Mouse (Mus musculus) gastrocnemius, adult 8-10 months (tissue): ENCODE measurements at regions not wholly inside any gene's neighbourhood (a gene's known extent, or its start where the extent isn't known, plus 50 kb on each side); places are given as distances from the start of the nearest gene placed in this dataset.

ENCODE experiments used
- DNase-seq, 2 experiments: peaks; one replicate each; pipeline ENCODE4 v3.0.0; 2022; ENCODE audit warnings: low spot score in 2 of 2

DNA sequence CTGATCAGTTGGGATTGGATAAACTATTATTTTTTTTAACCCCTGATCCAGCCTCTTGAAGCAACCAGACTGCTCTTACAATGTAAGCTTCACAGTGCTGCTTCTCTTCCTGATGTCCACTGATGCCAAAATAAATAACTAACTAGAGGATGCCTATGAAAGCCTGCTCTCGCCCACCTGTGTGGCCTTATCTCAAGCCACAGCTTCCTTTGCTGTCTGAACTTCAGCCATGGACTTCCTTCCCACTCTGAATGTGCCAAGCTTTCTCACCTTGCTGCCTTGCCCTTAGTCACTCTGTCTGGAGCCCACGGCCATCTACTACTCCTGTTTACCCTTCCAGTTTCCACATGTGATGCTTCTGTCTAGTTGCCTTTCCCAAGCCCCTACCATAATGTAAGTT is 559.6 kb downstream of the Dhx35 start:
- no peak for DNase-seq

- DNase-seq = no peak
Observed at GRCm38 (mm10) chr2:159356503-159356902, 561.9 kb downstream of the Dhx35 start.

GRCm38 (mm10) chr2:159361371-159361770 is 566.8 kb downstream of the Dhx35 start:
- no peak for DNase-seq

DNA sequence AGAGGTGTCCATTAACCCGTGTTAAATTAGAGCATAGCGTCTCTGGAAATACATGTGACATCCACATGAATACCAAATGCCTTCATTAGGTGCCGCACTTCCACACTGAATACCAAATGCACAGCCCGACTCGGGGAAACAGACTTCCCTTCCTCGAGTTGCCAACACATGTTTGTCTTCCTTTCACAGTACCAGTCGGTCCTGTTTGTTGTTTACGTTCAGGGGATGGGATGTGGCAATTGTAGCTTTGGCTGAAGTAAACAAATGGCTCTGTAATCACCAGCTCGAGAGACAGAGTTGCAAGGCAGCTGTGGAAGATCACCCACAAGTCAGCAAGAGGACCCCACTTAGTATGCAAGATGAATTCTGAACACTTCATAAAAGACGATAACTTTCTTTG is 598.3 kb downstream of the Dhx35 start:
- no peak for DNase-seq

GRCm38 (mm10) chr2:159401421-159402100 is 607.0 kb downstream of the Dhx35 start:
- no peak for DNase-seq

GRCm38 (mm10) chr2:159404940-159405339 is 610.3 kb downstream of the Dhx35 start:
- no peak for DNase-seq

GRCm38 (mm10) chr2:159414599-159414998 is 620.0 kb downstream of the Dhx35 start:
- no peak for DNase-seq

- DNase-seq = no peak
Observed at GRCm38 (mm10) chr2:159418371-159418940, 623.8 kb downstream of the Dhx35 start.

DNA sequence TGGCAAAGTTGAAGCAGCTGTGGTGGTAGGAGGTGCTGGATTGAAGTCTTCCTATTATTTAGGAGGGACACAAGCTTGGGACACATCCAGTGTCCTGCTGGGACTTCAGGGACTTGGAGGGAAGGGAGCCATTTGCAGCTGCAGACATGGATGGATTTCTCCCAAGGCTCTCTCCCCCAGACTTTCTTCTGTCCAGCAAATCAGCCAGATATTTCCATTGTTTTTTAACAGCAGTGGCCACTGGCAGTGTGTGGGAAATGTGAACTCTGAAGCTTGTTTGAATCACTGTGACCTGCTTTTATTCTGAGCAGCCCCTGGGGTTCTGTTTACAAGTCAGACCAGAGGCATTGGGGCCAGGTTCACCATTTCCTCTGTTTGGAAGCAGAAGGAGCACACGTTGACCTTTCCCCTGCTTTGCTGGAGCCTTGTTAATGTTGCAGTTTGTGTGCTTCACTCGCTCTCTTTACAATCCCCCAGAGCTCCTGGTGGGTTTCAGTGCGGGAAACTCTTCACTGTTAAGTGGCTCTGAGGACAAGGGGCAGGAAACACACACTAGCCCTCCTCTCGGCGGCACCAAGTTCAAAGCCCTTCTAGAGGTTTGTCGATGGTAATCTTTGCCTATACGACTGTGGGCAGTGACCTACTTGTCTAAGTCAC is 627.8 kb downstream of the Dhx35 start:
- DNase-seq = peak; percentile 50 to 58

GRCm38 (mm10) chr2:159428201-159428600 is 633.6 kb downstream of the Dhx35 start:
- no peak for DNase-seq

- no peak for DNase-seq
Observed at GRCm38 (mm10) chr2:159430577-159431329, 636.1 kb downstream of the Dhx35 start.

DNA sequence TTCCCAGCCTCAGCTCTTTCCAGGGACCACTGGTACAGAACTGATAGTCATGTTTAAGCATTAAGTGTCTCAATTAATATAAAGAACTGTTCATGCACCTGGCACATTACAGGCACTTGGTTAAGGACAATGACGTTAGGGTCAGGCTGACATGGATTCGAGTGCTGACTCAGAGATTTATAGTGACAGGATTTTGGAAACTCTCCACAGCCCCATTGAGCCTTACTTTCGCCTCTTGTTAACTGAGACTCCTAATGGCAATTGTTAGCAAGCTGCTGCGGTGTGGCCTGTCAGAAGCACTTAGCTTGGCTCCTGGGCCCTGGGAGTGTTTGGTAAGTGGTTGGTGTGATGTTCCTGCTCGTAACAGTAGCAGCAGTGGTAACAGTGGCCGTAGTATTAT is 644.4 kb downstream of the Dhx35 start:
- no peak for DNase-seq

- DNase-seq = no peak
Observed at GRCm38 (mm10) chr2:159443581-159443980, 649.0 kb downstream of the Dhx35 start.

GRCm38 (mm10) chr2:159446434-159446833 is 651.8 kb downstream of the Dhx35 start:
- DNase-seq = no peak

GRCm38 (mm10) chr2:159446886-159447285 is 652.3 kb downstream of the Dhx35 start:
- no peak for DNase-seq

DNA sequence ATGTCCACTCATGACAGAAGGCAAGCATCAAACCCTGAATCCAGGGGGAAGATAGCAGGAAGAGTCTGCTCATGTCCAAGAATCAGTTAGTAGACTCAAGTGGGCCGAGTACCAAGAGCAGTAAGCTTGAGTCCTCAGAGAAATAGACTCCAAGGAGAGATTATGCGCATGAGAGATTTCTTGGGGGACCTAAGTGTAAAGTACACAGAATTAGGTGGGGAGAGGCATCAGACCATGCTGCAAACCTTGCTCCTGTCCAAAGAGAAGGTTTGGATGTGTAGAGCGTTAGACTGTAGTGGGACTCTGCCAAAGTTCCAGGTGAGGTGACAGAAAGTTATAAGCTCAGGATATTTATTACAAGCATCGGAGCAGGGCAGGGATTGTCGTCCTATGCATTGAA is 654.4 kb downstream of the Dhx35 start:
- DNase-seq = no peak

DNA sequence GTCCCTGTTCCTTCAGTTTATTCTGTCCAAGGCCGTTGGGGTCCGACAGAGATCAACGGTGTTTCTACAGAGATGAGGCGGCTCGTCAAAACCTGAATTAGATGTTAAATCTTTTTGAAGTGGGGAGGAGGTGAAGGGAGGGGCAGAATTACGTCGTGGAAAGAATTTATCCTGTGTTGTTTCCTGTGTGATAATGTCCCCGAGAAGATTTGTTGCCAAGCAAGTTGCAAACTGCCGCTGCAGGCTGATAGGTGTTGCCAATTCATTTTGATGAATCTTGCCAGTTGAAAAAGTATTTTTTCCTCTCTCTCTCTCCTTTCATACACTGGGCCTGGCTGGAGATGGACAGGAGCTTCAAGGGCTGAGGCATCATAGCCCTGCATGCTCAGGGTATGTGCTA is 656.8 kb downstream of the Dhx35 start:
- DNase-seq = no peak

- no peak for DNase-seq
Observed at GRCm38 (mm10) chr2:159481399-159482080, 686.9 kb downstream of the Dhx35 start.

DNA sequence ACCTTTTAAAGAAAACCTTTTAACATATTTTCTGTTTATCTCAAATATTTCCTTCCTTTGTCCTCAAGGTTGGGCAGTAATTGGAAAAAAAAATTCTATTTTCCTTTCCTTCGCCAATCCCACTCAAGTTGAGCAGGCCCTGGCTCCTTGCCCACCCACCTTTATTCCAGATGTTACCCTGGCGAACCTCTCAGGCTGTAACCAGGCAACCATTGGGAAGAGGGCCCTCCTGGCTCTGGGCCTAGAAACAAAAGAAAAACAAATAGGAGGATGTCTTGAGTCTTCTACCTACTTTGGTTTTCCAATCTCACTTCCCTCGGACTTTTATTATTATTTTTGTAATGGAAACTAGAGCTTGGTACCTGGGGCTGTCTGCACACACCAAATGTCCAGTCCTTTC is 696.5 kb downstream of the Dhx35 start:
- DNase-seq = peak; percentile 33 to 44

GRCm38 (mm10) chr2:159498691-159499090 is 704.1 kb downstream of the Dhx35 start:
- no peak for DNase-seq

DNA sequence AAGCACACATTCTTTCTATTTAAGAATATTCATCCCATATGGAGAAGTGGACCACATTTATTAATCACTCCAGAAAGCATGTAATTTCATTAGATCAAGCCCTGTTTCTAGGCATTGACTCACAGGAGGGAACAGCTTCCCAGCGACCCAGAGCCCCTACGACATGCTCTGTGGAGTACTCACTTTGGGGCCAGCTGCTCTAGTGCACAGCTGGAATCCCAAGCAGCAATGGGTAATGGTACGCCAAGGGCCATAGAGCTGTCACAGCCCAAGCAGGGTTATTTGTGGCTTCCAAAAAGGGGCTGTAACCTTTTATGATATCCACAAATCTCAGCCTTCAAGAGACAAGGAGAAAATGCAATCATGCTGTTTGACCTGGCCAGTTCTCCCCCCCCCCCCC is 706.4 kb downstream of the Dhx35 start:
- no peak for DNase-seq

GRCm38 (mm10) chr2:159519066-159519465 is 724.5 kb downstream of the Dhx35 start:
- no peak for DNase-seq
